Mouse (Mus musculus) stomach, embryonic 16.5 days (tissue): ENCODE measurements around the gene Spata18. TPM values are rescaled to one million over a fixed set of nuclear protein-coding genes. Genes with fewer than 3 reads are reported as not detected.

Source experiments
- ATAC-seq: fragments of 200-750 bp; cut with Nextera tagmentation; 2 replicates; pipeline ENCODE4 v1.8.0; 2017; ENCODE audit warnings: moderate number of reproducible peaks, moderate TSS enrichment; ENCODE audit not compliant: insufficient read depth, low FRiP score
- H3K27ac ChIP-seq: fragments of 300-500 bp; sonication (generic); 2 replicates; pipeline ENCODE4 v1.5.1; 2014; ENCODE audit warnings: low read length
- H3K27me3 ChIP-seq: fragments of 300-500 bp; sonication (generic); 2 replicates; pipeline ENCODE4 v1.6.1; 2014; ENCODE audit warnings: low read length, control low read depth, mixed read lengths; ENCODE audit not compliant: control insufficient read depth, insufficient read depth
- H3K36me3 ChIP-seq: fragments of 300-500 bp; sonication (generic); 2 replicates; pipeline ENCODE4 v1.6.1; 2014; ENCODE audit warnings: low read length; ENCODE audit not compliant: control insufficient read depth, insufficient read depth
- H3K4me1 ChIP-seq: fragments of 300-500 bp; sonication (generic); 2 replicates; pipeline ENCODE4 v1.6.1; 2014; ENCODE audit warnings: low read length, control low read depth, mixed read lengths; ENCODE audit not compliant: control insufficient read depth, insufficient read depth
- H3K4me2 ChIP-seq: fragments of 300-500 bp; sonication (generic); 2 replicates; pipeline ENCODE4 v1.6.1; 2014; ENCODE audit warnings: low read depth, low read length, mixed read lengths
- H3K4me3 ChIP-seq: fragments of 300-500 bp; sonication (generic); replicated peaks from 2 replicates; pipeline ENCODE4 v1.5.1; 2014; ENCODE audit warnings: mild to moderate bottlenecking, low read length
- H3K9ac ChIP-seq: fragments of 300-500 bp; sonication (generic); 2 replicates; pipeline ENCODE4 v1.6.1; 2014; ENCODE audit warnings: low read length
- H3K9me3 ChIP-seq: fragments of 300-500 bp; sonication (generic); replicated peaks from 2 replicates; pipeline ENCODE4 v1.6.1; 2016; ENCODE audit warnings: low read length, control low read depth; ENCODE audit not compliant: control insufficient read depth
- WGBS: fragments of 180-500 bp; shearing (Covaris S2); extraction: QIAGEN DNeasy Blood & Tissue Kit; methylation state at CpG from one replicate; pipeline ENCODE4 v1.1.7; 2014; 5-methylcytosine and 5-hydroxymethylcytosine counted together
- polyA plus RNA-seq: library from polyadenylated mRNA; unstranded; fragments of >200 nt; fragmentation: Nextera tagmentation; extraction: Ambion mirVana; gene quantifications from 2 replicates; pipeline ENCODE4 v1.2.1, GENCODE M21; 2015

The Spata18 gene
- polyA plus RNA-seq, 1 experiment from 2014 or later: 0.44 TPM

- Histone ChIP-seq H3K4me3 (no peak overlapping the region), H3K27me3 (no peaks in the 10 kb centered on the region), H3K27ac (no peak overlapping the region; the same call in 1 of the 2 replicates), H3K9ac (no peak overlapping the region), H3K36me3 (no peaks in the 10 kb centered on the region), H3K9me3 (no peaks in the 10 kb centered on the region), H3K4me1 (no peaks in the 10 kb centered on the region), H3K4me2 (no peak overlapping the region)
- 76% methylated on average over 4 of the region's 4 CpGs for WGBS
- no peak for ATAC-seq
These were observed 74.8 kb downstream of the Spata18 start for GRCm38 (mm10) chr5:73725981-73726380.

DNA sequence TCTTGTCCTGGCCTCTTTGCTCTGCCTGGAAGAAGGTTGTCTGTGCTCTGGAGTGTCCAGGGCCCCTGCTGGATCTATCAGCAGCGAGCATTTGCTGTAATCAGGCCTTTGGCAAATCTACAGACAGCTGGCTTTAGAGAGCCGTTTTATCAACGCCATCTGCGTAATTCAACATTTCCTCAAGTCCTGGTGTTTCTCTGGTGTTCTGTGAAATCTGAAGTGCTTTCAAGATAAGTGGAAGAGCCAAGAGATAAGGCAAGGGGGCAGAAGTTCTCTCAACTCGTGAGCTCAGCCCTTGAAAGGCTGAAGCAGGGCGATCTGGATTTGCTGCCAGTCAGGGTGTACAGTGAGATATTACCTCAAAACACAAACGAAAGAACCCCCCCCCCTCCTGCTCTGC, 77.5 kb downstream of the Spata18 start:
- Histone ChIP-seq H3K4me2 (no peak overlapping the region), H3K9ac (no peak overlapping the region), H3K4me3 (no peak overlapping the region), H3K27me3 (no peaks in the 10 kb centered on the region), H3K4me1 (no peaks in the 10 kb centered on the region), H3K36me3 (no peaks in the 10 kb centered on the region), H3K9me3 (no peaks in the 10 kb centered on the region), H3K27ac (no peak overlapping the region)
- ATAC-seq: no peak
- 47% methylated on average over 7 of the region's 7 CpGs for WGBS

Other genes starting within 250 kb of the Spata18 start
- 5.4 and 5.6 TPM in 2 replicates for gene Cwh43, start 245.3 kb upstream of the Spata18 start, polyA plus RNA-seq
- 19.3 and 20.7 TPM in 2 replicates for gene Dcun1d4, start 170.4 kb upstream of the Spata18 start, polyA plus RNA-seq
- 1.8 and 2.6 TPM in 2 replicates for gene Lrrc66, start 18.9 kb upstream of the Spata18 start, polyA plus RNA-seq
- 30.1 and 32.1 TPM in 2 replicates for gene Sgcb, start 3.6 kb upstream of the Spata18 start, polyA plus RNA-seq